Mouse (Mus musculus) CH12.LX (cell line): ENCODE measurements around the gene Syngr2. TPM values are rescaled to one million over a fixed set of nuclear protein-coding genes. Genes with fewer than 3 reads are reported as not detected.

Experiments used
- DNase-seq: peaks from one replicate; pipeline ENCODE4 v3.0.0-alpha.2; 2013; ENCODE audit errors: extremely low read depth
- H3K27ac ChIP-seq: 2 replicates; pipeline ENCODE4 v1.5.1; 2012; ENCODE audit warnings: low read depth, mild to moderate bottlenecking, control low read depth, moderate library complexity; ENCODE audit not compliant: insufficient read depth
- H3K27me3 ChIP-seq: replicated peaks from 2 replicates; pipeline ENCODE3; 2012; ENCODE audit warnings: inconsistent platforms
- H3K36me3 ChIP-seq, 2 experiments: replicated peaks in 1 of 2; 2 replicates each; pipeline versions ENCODE3 to v1.6.1; 2012; ENCODE audit warnings: inconsistent platforms in 1 of 2, low read length in 1 of 2, mild to moderate bottlenecking in 1 of 2, mixed read lengths in 1 of 2, moderate library complexity in 1 of 2; ENCODE audit not compliant: control insufficient read depth in 1 of 2, insufficient read depth in 1 of 2
- H3K4me1 ChIP-seq, 2 experiments: 2 replicates each; pipeline ENCODE4 v1.6.1; 2012; ENCODE audit warnings: inconsistent platforms in 1 of 2, moderate library complexity in 1 of 2; ENCODE audit not compliant: insufficient read depth in 2 of 2, control insufficient read depth in 1 of 2
- H3K4me2 ChIP-seq: 2 replicates; pipeline ENCODE4 v1.6.1; 2012; ENCODE audit warnings: low read depth, mild to moderate bottlenecking, control low read depth; ENCODE audit not compliant: poor library complexity, insufficient read depth, severe bottlenecking
- H3K4me3 ChIP-seq, 3 experiments: fragments of 150-350 bp in 1 of 3; sonication (generic) in 1 of 3; replicated peaks in 1 of 3; 2 replicates each; pipeline versions ENCODE3 to v1.5.1; 2011 to 2012; ENCODE audit warnings: low read depth in 2 of 3, low read length in 2 of 3, mild to moderate bottlenecking in 2 of 3, moderate library complexity in 2 of 3, control low read depth in 1 of 3, improper control_type of control experiment in 1 of 3, inconsistent platforms in 1 of 3, mixed read lengths in 1 of 3; ENCODE audit not compliant: poor library complexity in 1 of 3
- H3K79me2 ChIP-seq: replicated peaks from 2 replicates; pipeline ENCODE4 v1.6.1; 2012; ENCODE audit warnings: mild to moderate bottlenecking, moderate library complexity; ENCODE audit not compliant: control insufficient read depth, poor library complexity, insufficient read depth, severe bottlenecking; ENCODE audit errors: extremely low read depth
- H3K9ac ChIP-seq: 2 replicates; pipeline ENCODE4 v1.6.1; 2012; ENCODE audit warnings: low read depth, mild to moderate bottlenecking, control low read depth, moderate library complexity; ENCODE audit not compliant: insufficient read depth
- H3K9me3 ChIP-seq: replicated peaks from 2 replicates; pipeline ENCODE3; 2012; ENCODE audit warnings: low read length, inconsistent platforms, mixed read lengths
- BHLHE40 ChIP-seq: IDR thresholded peaks from 2 replicates; pipeline ENCODE4 v1.6.1; 2011; ENCODE audit warnings: mild to moderate bottlenecking, low read depth, low read length, improper control_type of control experiment
- EP300 ChIP-seq: IDR thresholded peaks from 2 replicates; pipeline ENCODE4 v1.6.1; 2011; ENCODE audit warnings: low read length, improper control_type of control experiment
- ETS1 ChIP-seq: conservative IDR thresholded peaks from 2 replicates; pipeline ENCODE4 v1.6.1; 2012; ENCODE audit warnings: low read depth, mild to moderate bottlenecking, inconsistent platforms, low read length, improper control_type of control experiment, moderate library complexity
- GABPA ChIP-seq: IDR thresholded peaks from 2 replicates; pipeline ENCODE4 v1.6.1; 2012; ENCODE audit warnings: low read depth, low read length, improper control_type of control experiment, inconsistent platforms; ENCODE audit not compliant: insufficient replicate concordance
- HCFC1 ChIP-seq: IDR thresholded peaks from 2 replicates; pipeline ENCODE4 v1.6.1; 2012; ENCODE audit warnings: low read depth, mild to moderate bottlenecking, inconsistent platforms, low read length, improper control_type of control experiment
- IRF4 ChIP-seq: IDR thresholded peaks from 2 replicates; pipeline ENCODE4 v1.6.1; 2014; ENCODE audit warnings: low read depth, mild to moderate bottlenecking, inconsistent platforms, low read length, improper control_type of control experiment
- JUN ChIP-seq: IDR thresholded peaks from 2 replicates; pipeline ENCODE4 v1.6.1; 2011; ENCODE audit warnings: low read depth, mild to moderate bottlenecking, low read length, improper control_type of control experiment, moderate library complexity; ENCODE audit not compliant: insufficient read depth
- KAT2A ChIP-seq: IDR thresholded peaks from 2 replicates; pipeline ENCODE4 v1.6.1; 2012; ENCODE audit warnings: low read length, improper control_type of control experiment, inconsistent platforms; ENCODE audit not compliant: insufficient replicate concordance
- MEF2A ChIP-seq: IDR thresholded peaks from 2 replicates; pipeline ENCODE4 v1.6.1; 2014; ENCODE audit warnings: low read depth, mild to moderate bottlenecking, inconsistent platforms, low read length, improper control_type of control experiment, borderline replicate concordance
- MYC ChIP-seq: IDR thresholded peaks from 2 replicates; pipeline ENCODE4 v1.6.1; 2011; ENCODE audit warnings: low read depth, mild to moderate bottlenecking, improper control_type of control experiment, low read length
- POLR2AphosphoS2 ChIP-seq: IDR thresholded peaks from 2 replicates; pipeline ENCODE4 v1.6.1; 2011; ENCODE audit warnings: low read depth, low read length, improper control_type of control experiment
- RAD21 ChIP-seq: IDR thresholded peaks from 2 replicates; pipeline ENCODE4 v1.6.1; 2011; ENCODE audit warnings: low read depth, mild to moderate bottlenecking, low read length, improper control_type of control experiment, moderate library complexity
- SIN3A ChIP-seq: IDR thresholded peaks from 2 replicates; pipeline ENCODE4 v1.6.1; 2012; ENCODE audit warnings: low read length, improper control_type of control experiment, inconsistent platforms
- USF2 ChIP-seq: conservative IDR thresholded peaks from 2 replicates; pipeline ENCODE4 v1.6.1; 2011; ENCODE audit warnings: low read depth, low read length, improper control_type of control experiment
- ZMIZ1 ChIP-seq: IDR thresholded peaks from 2 replicates; pipeline ENCODE4 v1.6.1; 2012; ENCODE audit warnings: low read depth, mild to moderate bottlenecking, inconsistent platforms, low read length, improper control_type of control experiment
- dilution Hi-C: fragments of 300-500 bp; cut with MboI; formaldehyde crosslinking; loops from 2 replicates; pipeline ENCODE4 v1.14.3; 2020; ENCODE audit warnings: low sequenced_read_pairs; ENCODE audit not compliant: extremely low pct_unique_long_range_greater_than_20kb, extremely low pct_ligation_motif_present
- in situ Hi-C: fragments of 300-500 bp; cut with MboI; formaldehyde crosslinking; loops from 3 replicates; pipeline ENCODE4 v1.14.3; 2019; ENCODE audit warnings: low sequenced_read_pairs, low pct_ligation_motif_present, low pct_unique_long_range_greater_than_20kb, mixed read lengths
- polyA plus RNA-seq: library from polyadenylated mRNA; unstranded; fragments of >175 nt; gene quantifications from 2 replicates; pipeline ENCODE4 v1.2.1, GENCODE M21; 2012; ENCODE audit warnings: low read depth; ENCODE audit not compliant: insufficient read length
- total RNA-seq, 2 experiments: library from RNA; depleted of rRNA; stranded (reverse); fragments of 300-350 nt in 1 of 2; fragments of >200 nt in 1 of 2; gene quantifications; 2 replicates each; pipeline ENCODE4 v1.2.3; 2012 to 2014

Syngr2 gene
- total and polyA plus RNA-seq, 3 experiments, result 409 to 654 (median 553) TPM

DNA sequence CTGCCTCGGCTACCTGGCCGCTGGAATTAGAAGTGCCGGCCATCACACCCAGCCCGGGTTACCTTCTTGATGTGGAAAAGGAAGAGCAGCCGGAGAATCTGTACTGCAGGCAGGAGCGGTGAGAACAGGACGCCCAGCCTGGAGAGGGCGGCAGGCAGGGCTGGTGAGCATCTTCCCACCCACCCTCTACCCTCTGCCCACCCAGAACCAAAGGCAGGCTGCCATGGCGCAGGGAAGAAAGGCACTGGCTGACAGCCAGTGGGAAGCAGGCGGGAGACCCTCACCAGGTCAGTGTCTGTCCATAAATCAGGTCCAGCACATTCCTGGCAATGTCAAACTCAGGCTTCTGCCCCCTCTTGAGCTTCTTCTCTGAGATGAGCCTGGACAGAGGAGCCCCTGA is 39.1 kb upstream of the Syngr2 start:
- no peak overlapping the region for H3K9ac ChIP-seq
- dilution Hi-C loops, result no loop called here
- no peaks in the 10 kb centered on the region for H3K9me3 ChIP-seq
- H3K4me2 ChIP-seq, result no peak overlapping the region
- H3K79me2 ChIP-seq, result no peaks in the 10 kb centered on the region
- peaks cover 20 to 68% of the 10 kb centered on the region in 2 experiments for H3K4me1 ChIP-seq
- no peak overlapping the region for H3K27ac ChIP-seq
- no peaks in the 10 kb centered on the region for H3K27me3 ChIP-seq
- no peak for TF ChIP-seq ETS1
- no peak for TF ChIP-seq BHLHE40
- TF ChIP-seq SIN3A, result no peak
- TF ChIP-seq GABPA, result no peak
- TF ChIP-seq USF2, result no peak
- TF ChIP-seq POLR2AphosphoS2, result no peak
- TF ChIP-seq HCFC1, result no peak
- no peak for TF ChIP-seq MYC
- no peak for TF ChIP-seq RAD21
- TF ChIP-seq ZMIZ1, result no peak
- TF ChIP-seq JUN, result no peak
- no peak for TF ChIP-seq KAT2A
- in situ Hi-C loops, result no loop called here
- H3K36me3 ChIP-seq, result peaks cover 66 to 90% of the 10 kb centered on the region in 2 experiments
- DNase-seq, result no peak
- H3K4me3 ChIP-seq, result no peak overlapping the region

DNA sequence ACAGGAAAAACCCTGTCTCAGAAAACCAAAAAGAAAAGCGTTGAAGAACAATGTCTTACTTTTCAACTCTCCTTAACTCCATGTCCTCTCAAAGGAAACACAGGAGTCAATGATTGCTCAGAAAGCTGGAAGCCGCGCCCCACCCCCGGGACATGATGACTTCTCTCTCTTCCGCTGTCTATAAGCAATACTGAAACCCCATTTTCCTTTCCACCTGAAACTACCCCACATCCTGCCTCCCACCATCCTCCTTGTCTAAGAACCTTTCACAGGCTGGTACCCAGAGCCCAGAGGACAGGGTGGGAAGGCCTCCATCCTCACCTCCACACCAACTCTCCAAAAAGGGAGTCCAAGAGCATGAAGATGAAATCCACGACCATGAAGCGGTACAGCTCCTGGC is 37.1 kb upstream of the Syngr2 start:
- no peak overlapping the region for H3K9ac ChIP-seq
- no peak overlapping the region for H3K27ac ChIP-seq
- H3K4me3 ChIP-seq, result no peak overlapping the region
- H3K79me2 ChIP-seq, result no peaks in the 10 kb centered on the region
- peaks cover 20 to 70% of the 10 kb centered on the region in 2 experiments for H3K4me1 ChIP-seq
- dilution Hi-C loops (no loop called here), in situ Hi-C loops (no loop called here)
- peaks cover 66 to 91% of the 10 kb centered on the region in 2 experiments for H3K36me3 ChIP-seq
- H3K27me3 ChIP-seq, result no peaks in the 10 kb centered on the region
- TF ChIP-seq IRF4 (0 out of 2 replicates have a peak, but pooled peaks have one; percentile 37), MEF2A (no peak), EP300 (peak; percentile 54)
- no peak for DNase-seq
- no peaks in the 10 kb centered on the region for H3K9me3 ChIP-seq
- H3K4me2 ChIP-seq, result no peak overlapping the region
